Mouse (Mus musculus) MEL (cell line): ENCODE measurements around the gene Iscu.

Source experiments
- CTCF ChIP-seq, 3 experiments: IDR thresholded peaks in 2 of 3; conservative IDR thresholded peaks in 1 of 3; 2 replicates each; pipeline ENCODE4 v1.5.1; 2011 to 2012; ENCODE audit warnings: low read length in 3 of 3, low read depth in 2 of 3, mild to moderate bottlenecking in 2 of 3, improper control_type of control experiment in 1 of 3, inconsistent platforms in 1 of 3, mixed read lengths in 1 of 3, moderate library complexity in 1 of 3; ENCODE audit not compliant: control insufficient read depth in 1 of 3, insufficient read depth in 1 of 3, poor library complexity in 1 of 3, severe bottlenecking in 1 of 3
- EP300 ChIP-seq, 2 experiments: IDR thresholded peaks; 2 replicates each; pipeline ENCODE4 v1.6.1; 2011; ENCODE audit warnings: improper control_type of control experiment in 2 of 2, low read length in 2 of 2, low read depth in 1 of 2, mild to moderate bottlenecking in 1 of 2
- MXI1 ChIP-seq: IDR thresholded peaks from 2 replicates; pipeline ENCODE4 v1.6.1; 2011; ENCODE audit warnings: mild to moderate bottlenecking, low read depth, low read length, improper control_type of control experiment
- MYC ChIP-seq: IDR thresholded peaks from 2 replicates; pipeline ENCODE4 v1.6.1; 2011; ENCODE audit warnings: low read depth, mild to moderate bottlenecking, low read length, improper control_type of control experiment, moderate library complexity
- POLR2A ChIP-seq, 2 experiments: IDR thresholded peaks; 2 replicates each; pipeline ENCODE4 v1.6.1; 2011 to 2012; ENCODE audit warnings: low read length in 2 of 2, mild to moderate bottlenecking in 2 of 2, control low read depth in 1 of 2, improper control_type of control experiment in 1 of 2, low read depth in 1 of 2, moderate library complexity in 1 of 2; ENCODE audit not compliant: control insufficient read depth in 1 of 2, insufficient read depth in 1 of 2, poor library complexity in 1 of 2
- RCOR1 ChIP-seq: IDR thresholded peaks from 2 replicates; pipeline ENCODE4 v1.6.1; 2012; ENCODE audit warnings: low read depth, mild to moderate bottlenecking, inconsistent platforms, low read length, improper control_type of control experiment
- ZNF384 ChIP-seq: IDR thresholded peaks from 2 replicates; pipeline ENCODE4 v1.6.1; 2012; ENCODE audit warnings: low read depth, mild to moderate bottlenecking, inconsistent platforms, low read length, improper control_type of control experiment

DNA sequence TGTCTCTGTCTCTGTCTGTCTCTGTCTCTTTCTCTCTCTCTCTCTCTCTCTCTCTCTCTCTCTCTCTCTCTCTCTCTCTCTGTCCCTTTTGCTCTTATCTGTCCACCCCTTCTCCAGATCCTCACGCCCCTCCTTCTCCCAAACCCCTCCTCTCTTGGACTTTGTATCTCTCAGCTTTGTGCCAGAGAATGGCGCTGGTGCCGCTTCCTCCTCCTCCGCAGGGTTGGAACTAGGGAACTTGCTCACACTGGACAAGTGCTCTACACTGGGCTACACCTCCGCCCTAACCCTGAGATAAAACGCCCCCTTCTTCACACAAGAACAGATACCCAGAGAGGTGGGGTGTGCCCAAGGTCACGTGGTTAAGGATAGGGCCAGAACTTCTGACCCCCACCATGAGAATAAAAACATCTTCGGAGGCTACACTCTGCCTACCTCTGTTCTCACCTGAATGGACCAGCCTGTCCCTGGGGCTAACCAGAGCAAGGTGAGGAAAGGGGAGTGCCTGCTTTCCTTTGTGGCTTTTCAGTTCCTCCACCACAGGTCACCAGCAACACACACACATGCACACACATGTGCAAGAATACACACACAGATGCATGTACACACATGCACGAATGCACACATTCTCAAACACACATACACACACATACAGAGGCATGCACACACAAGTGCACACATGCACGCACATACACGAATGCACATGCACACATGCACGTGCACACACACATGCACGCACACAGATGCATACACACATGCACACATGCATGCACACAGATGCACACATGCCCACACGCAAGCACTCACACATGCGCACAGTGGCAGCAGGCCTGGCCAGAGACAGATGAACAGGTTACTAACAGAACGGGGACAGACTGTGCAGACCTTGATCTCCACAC lies 18.9 kb downstream of the Iscu start:
- TF ChIP-seq CTCF (IDR thresholded peaks at IDR 0.05 in 2 of 3, conservative IDR thresholded peaks at IDR 0.05 in 1 of 3; ENCODE audit: control insufficient read depth in 1 of 3, insufficient read depth in 1 of 3, low read depth in 2 of 3, low read length in 3 of 3, poor library complexity in 1 of 3, severe bottlenecking in 1 of 3) (no peak), MYC (no peak), EP300 (IDR thresholded peaks at IDR 0.05; ENCODE audit: low read depth in 1 of 2, low read length in 2 of 2) (no peak), ZNF384 (no peak), POLR2A (IDR thresholded peaks at IDR 0.05; ENCODE audit: control insufficient read depth in 1 of 2, insufficient read depth in 1 of 2, low read depth in 1 of 2, low read length in 2 of 2, poor library complexity in 1 of 2) (no peak), MXI1 (no peak), RCOR1 (no peak)
